Mouse (Mus musculus): Measurements from ENCODE around the gene Myoz2. TPM values are rescaled to one million over a fixed set of nuclear protein-coding genes. Genes with fewer than 3 reads are reported as not detected.

The Myoz2 gene
- total and polyA plus RNA-seq, 2 experiments, result 0.37 TPM; not detected in 1

GRCm38 (mm10) chr3:123001053-123001452 is 33.8 kb downstream of the Myoz2 start:
- H3K79me2 ChIP-seq (ENCODE audit: control insufficient read depth, insufficient read depth, low read length), result no peaks in the 10 kb centered on the region
- no peaks in the 10 kb centered on the region for H3K4me1 ChIP-seq (ENCODE audit: control insufficient read depth, insufficient read depth, low read length)
- H3K9ac ChIP-seq (ENCODE audit: low read depth, low read length), result no peak overlapping the region
- H3K36me3 ChIP-seq (ENCODE audit: control insufficient read depth, insufficient read depth, low read length), result no peaks in the 10 kb centered on the region
- no peak overlapping the region for H3K4me3 ChIP-seq (ENCODE audit: insufficient read depth, low read depth, low read length)
- DNase-seq (ENCODE audit: extremely low read depth, low read depth, low spot score), result no peak
- WGBS, result 74% methylated on average over 3 of the region's 3 CpGs
- H3K27ac ChIP-seq (replicated peaks; ENCODE audit: insufficient read depth, low read depth, low read length), result no peak overlapping the region
- no peaks in the 10 kb centered on the region for H3K27me3 ChIP-seq (ENCODE audit: control insufficient read depth, insufficient read depth, low read length)
- TF ChIP-seq CTCF (IDR thresholded peaks at IDR 0.05; ENCODE audit: low read depth, low read length), result no peak
- TF ChIP-seq POLR2A (IDR thresholded peaks at IDR 0.05; ENCODE audit: extremely low read depth, insufficient read depth, low read length), result no peak

GRCm38 (mm10) chr3:122998511-122998910 is 36.3 kb downstream of the Myoz2 start:
- H3K36me3 ChIP-seq (ENCODE audit: control insufficient read depth, insufficient read depth, low read length), result no peaks in the 10 kb centered on the region
- no peak overlapping the region for H3K4me3 ChIP-seq (ENCODE audit: insufficient read depth, low read depth, low read length)
- TF ChIP-seq CTCF (IDR thresholded peaks at IDR 0.05; ENCODE audit: low read depth, low read length) (no peak), POLR2A (IDR thresholded peaks at IDR 0.05; ENCODE audit: extremely low read depth, insufficient read depth, low read length) (no peak)
- no peak for DNase-seq (ENCODE audit: extremely low read depth, low read depth, low spot score)
- no peaks in the 10 kb centered on the region for H3K27me3 ChIP-seq (ENCODE audit: control insufficient read depth, insufficient read depth, low read length)
- H3K9ac ChIP-seq (ENCODE audit: low read depth, low read length), result no peak overlapping the region
- H3K27ac ChIP-seq (replicated peaks; ENCODE audit: insufficient read depth, low read depth, low read length), result no peak overlapping the region
- WGBS, result 90% methylated on average over 8 of the region's 8 CpGs
- no peaks in the 10 kb centered on the region for H3K4me1 ChIP-seq (ENCODE audit: control insufficient read depth, insufficient read depth, low read length)
- H3K79me2 ChIP-seq (ENCODE audit: control insufficient read depth, insufficient read depth, low read length), result no peaks in the 10 kb centered on the region

DNA sequence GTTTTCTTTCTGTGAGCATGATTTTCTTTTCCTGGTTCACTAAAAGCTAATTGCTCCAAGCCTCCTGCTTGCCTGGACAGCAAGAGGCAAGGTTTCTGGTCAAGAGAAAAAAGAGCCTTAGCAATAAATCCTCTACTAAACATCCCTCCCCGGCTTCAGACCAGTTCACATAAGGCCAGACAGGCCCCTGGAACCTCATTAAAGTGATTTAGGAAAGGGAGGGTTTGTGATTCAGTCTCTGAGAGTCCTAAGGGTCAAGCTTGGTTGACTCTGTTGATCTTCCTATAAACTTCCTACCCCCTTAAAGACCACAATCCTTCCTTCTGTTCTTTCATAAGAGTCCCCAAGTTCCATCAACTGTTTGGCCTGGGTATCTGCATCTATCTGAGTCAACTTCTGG is 37.8 kb downstream of the Myoz2 start:
- WGBS, result 85% methylated on average over 1 of the region's 1 CpGs

GRCm38 (mm10) chr3:122986906-122987305 is 47.9 kb downstream of the Myoz2 start:
- H3K27ac ChIP-seq (replicated peaks; ENCODE audit: insufficient read depth, low read depth, low read length), result no peak overlapping the region
- 86% methylated on average over 11 of the region's 11 CpGs for WGBS
- H3K9ac ChIP-seq (ENCODE audit: low read depth, low read length), result no peak overlapping the region

More for the DNA sequence above, 37.8 kb downstream of the Myoz2 start:
- Histone ChIP-seq H3K27me3 (ENCODE audit: control insufficient read depth, insufficient read depth, low read length) (no peaks in the 10 kb centered on the region), H3K9ac (ENCODE audit: low read depth, low read length) (no peak overlapping the region), H3K27ac (replicated peaks; ENCODE audit: insufficient read depth, low read depth, low read length) (no peak overlapping the region), H3K36me3 (ENCODE audit: control insufficient read depth, insufficient read depth, low read length) (no peaks in the 10 kb centered on the region), H3K79me2 (ENCODE audit: control insufficient read depth, insufficient read depth, low read length) (no peaks in the 10 kb centered on the region), H3K4me3 (ENCODE audit: insufficient read depth, low read depth, low read length) (no peak overlapping the region), H3K4me1 (ENCODE audit: control insufficient read depth, insufficient read depth, low read length) (no peaks in the 10 kb centered on the region)
- no peak for DNase-seq (ENCODE audit: extremely low read depth, low read depth, low spot score)
- TF ChIP-seq POLR2A (IDR thresholded peaks at IDR 0.05; ENCODE audit: extremely low read depth, insufficient read depth, low read length), result no peak
- TF ChIP-seq CTCF (IDR thresholded peaks at IDR 0.05; ENCODE audit: low read depth, low read length), result no peak

DNA sequence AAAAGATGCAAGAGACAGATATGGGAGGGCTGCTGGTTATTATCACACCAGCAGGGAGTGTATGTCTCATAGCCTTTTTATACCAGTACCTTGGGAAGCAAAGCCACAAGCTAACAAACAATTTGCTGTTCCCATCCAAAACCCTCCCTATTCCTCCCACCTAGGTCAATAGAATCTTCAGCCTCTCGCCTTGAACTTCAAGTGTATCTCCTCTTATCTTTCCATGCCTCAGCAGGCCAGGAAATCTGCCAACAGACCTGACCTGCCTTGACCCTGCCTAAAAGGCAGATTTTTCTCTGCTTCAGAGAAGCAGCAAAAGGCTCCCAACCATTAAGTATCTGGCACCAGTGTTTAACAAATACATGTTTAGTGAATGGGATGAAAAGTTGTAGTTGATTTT is 48.4 kb downstream of the Myoz2 start:
- no peaks in the 10 kb centered on the region for H3K27me3 ChIP-seq (ENCODE audit: control insufficient read depth, insufficient read depth, low read length)
- no peaks in the 10 kb centered on the region; the same call in 1 of the 2 replicates for H3K79me2 ChIP-seq (ENCODE audit: control insufficient read depth, insufficient read depth, low read length)
- peak; percentile 35 for DNase-seq (ENCODE audit: extremely low read depth, low read depth, low spot score)
- H3K4me3 ChIP-seq (ENCODE audit: insufficient read depth, low read depth, low read length), result no peak overlapping the region
- TF ChIP-seq CTCF (IDR thresholded peaks at IDR 0.05; ENCODE audit: low read depth, low read length), result no peak
- no peak for TF ChIP-seq POLR2A (IDR thresholded peaks at IDR 0.05; ENCODE audit: extremely low read depth, insufficient read depth, low read length)
- 4% methylated on average over 1 of the region's 1 CpGs for WGBS
- no peak overlapping the region for H3K9ac ChIP-seq (ENCODE audit: low read depth, low read length)
- H3K27ac ChIP-seq (replicated peaks; ENCODE audit: insufficient read depth, low read depth, low read length), result no peak overlapping the region
- no peaks in the 10 kb centered on the region; the same call in 1 of the 2 replicates for H3K4me1 ChIP-seq (ENCODE audit: control insufficient read depth, insufficient read depth, low read length)
- no peaks in the 10 kb centered on the region for H3K36me3 ChIP-seq (ENCODE audit: control insufficient read depth, insufficient read depth, low read length)

More at GRCm38 (mm10) chr3:122986906-122987305, 47.9 kb downstream of the Myoz2 start:
- TF ChIP-seq POLR2A (IDR thresholded peaks at IDR 0.05; ENCODE audit: extremely low read depth, insufficient read depth, low read length) (no peak), CTCF (IDR thresholded peaks at IDR 0.05; ENCODE audit: low read depth, low read length) (no peak)
- Histone ChIP-seq H3K27me3 (ENCODE audit: control insufficient read depth, insufficient read depth, low read length) (no peaks in the 10 kb centered on the region), H3K4me3 (ENCODE audit: insufficient read depth, low read depth, low read length) (no peak overlapping the region), H3K4me1 (ENCODE audit: control insufficient read depth, insufficient read depth, low read length) (no peaks in the 10 kb centered on the region; the same call in 1 of the 2 replicates), H3K36me3 (ENCODE audit: control insufficient read depth, insufficient read depth, low read length) (no peaks in the 10 kb centered on the region), H3K79me2 (ENCODE audit: control insufficient read depth, insufficient read depth, low read length) (no peaks in the 10 kb centered on the region; the same call in 1 of the 2 replicates)
- DNase-seq (ENCODE audit: extremely low read depth, low read depth, low spot score), result no peak

DNA sequence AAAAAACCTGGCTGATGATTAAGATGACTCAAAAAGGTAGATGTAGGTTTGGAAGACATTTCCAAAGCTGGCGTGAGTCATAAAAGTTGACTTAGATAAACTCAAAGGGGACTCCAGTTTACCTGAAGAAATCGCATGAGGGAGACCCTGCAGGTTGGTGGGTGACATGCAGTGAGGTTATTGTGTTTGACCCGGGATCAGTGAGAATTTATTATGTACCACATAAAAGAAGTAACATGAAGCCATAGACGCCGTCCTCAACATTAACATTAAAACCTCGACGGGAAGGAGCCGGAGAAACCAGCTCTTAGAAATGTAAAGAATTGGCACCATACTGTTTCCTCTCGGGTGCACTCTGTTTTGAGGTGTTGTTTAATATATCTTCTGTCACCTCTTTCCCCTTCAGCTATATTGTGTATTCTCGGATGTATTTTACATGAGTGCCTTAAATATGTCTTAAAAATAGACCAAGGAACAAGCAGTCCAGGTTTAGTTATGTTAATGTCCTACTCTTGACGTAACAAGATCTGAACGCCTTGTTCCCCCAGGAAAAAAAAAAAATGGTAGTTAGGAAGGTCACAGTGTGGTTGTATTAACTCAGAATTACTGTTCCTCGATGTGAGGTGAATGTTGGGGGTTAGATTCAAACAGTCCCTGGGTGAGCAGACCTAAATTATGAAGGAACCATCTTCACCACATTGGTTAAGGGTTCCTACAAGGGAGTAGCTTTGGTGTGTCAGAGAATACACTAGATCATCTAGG is 49.5 kb downstream of the Myoz2 start:
- WGBS, result 32% methylated on average over 13 of the region's 13 CpGs
- Histone ChIP-seq H3K27ac (replicated peaks; ENCODE audit: insufficient read depth, low read depth, low read length) (no peak overlapping the region), H3K4me1 (ENCODE audit: control insufficient read depth, insufficient read depth, low read length) (no peaks in the 10 kb centered on the region; the same call in 1 of the 2 replicates), H3K9ac (ENCODE audit: low read depth, low read length) (no peak overlapping the region), H3K27me3 (ENCODE audit: control insufficient read depth, insufficient read depth, low read length) (no peaks in the 10 kb centered on the region), H3K4me3 (ENCODE audit: insufficient read depth, low read depth, low read length) (peak overlapping the region; percentile 29; the same call in 1 of the 2 replicates), H3K79me2 (ENCODE audit: control insufficient read depth, insufficient read depth, low read length) (peaks cover 4% of the 10 kb centered on the region; the same call in 1 of the 2 replicates), H3K36me3 (ENCODE audit: control insufficient read depth, insufficient read depth, low read length) (no peaks in the 10 kb centered on the region)
- DNase-seq (ENCODE audit: extremely low read depth, low read depth, low spot score), result no peak
- TF ChIP-seq CTCF (IDR thresholded peaks at IDR 0.05; ENCODE audit: low read depth, low read length) (no peak), POLR2A (IDR thresholded peaks at IDR 0.05; ENCODE audit: extremely low read depth, insufficient read depth, low read length) (no peak)

Data from liver, adult 2 months (tissue).